Mouse (Mus musculus) brain, adult 2 months (tissue): Measurements from ENCODE around the gene Artn.

Experiments used
- DNase-seq: peaks from one replicate; pipeline ENCODE4 v3.0.0; 2011; ENCODE audit warnings: low read depth, low spot score

Gene Artn

DNA sequence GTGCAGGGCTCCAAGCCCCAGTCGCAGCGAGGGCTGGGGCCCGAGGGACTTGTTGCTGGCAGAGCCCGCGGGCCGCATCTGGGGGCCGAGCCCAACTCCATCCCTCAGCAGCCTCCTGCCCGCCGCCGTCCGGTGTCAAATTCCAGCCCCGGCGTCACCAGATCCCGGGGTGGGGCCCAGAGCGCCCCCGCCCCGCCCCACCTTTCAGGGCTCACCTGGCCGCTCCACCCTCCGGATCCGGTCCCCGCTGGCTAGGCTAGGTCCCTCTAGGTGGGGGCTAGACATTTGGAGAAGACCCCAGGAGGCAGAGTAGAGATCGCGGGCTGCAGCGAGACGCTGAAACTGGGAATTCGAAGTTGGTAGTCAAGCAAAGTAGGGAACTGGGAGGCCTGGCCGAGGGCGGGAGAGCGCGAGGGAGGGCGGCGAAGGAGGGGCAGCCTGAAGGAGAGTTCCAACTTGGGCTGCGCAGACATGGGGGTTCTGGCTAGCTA, at the start of gene Artn:
Artn (minus strand) TSS at position 373 of the 491 bp plus-strand sequence.
- DNase-seq: no peak

DNA sequence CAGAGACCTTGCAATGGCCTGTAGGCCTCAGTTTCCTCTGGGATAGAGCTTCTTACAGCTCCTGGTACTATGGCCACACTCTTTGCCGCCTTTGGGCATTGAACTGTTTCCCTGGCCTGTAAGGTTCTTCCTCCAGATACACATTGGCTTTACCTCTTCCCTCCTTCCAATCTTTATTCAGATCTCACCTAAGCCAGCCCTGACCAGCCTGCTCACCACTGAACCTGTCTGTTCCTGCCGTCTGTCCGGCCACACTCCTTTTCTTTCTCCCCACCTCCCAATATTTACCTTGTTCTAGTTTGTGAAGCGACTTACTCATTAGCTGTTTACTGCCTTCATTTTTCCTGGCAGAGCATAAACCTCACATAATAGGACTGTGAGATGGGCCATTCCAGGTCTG, 49.6 kb upstream of the Artn start:
- no peak for DNase-seq

DNA sequence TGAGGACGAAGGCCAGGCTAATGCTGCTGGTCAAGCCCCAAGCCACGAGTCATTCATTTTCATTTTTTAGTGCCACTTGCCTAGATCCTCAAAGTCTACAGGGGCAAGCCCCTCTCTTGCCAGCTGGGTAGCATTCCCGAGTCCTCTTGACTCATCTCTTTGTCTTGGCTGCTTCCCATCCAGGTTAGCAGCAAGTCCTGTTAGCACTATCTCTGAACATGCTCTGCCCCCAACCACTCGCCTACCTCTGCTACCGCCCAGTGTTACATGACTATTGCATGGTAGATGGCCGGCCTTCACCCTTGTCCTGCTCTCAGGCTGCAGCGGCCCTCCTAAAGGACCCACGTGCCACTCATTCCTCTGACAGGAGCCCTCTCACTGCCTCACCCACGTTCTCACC, 48.7 kb upstream of the Artn start:
- DNase-seq: no peak

DNA sequence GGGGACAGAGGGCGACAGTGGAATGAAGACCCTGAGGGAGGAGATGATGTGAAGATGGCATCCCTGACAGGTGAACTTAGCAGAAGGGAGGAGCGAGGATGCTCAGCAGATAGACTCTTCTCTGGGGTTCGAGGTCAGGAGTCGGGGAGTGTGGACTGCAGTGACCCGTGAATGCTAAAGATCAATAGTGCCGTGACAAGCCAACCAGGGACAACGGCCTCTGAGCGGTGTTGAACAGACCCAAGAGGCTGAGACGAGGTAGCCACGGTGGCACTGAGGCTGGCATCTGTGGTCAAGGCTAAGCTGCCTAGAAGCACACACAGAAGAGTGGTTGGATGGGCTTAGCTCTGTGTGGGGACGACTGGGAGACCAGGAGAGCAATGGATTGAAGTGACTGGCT, 48.3 kb upstream of the Artn start:
- no peak for DNase-seq

DNA sequence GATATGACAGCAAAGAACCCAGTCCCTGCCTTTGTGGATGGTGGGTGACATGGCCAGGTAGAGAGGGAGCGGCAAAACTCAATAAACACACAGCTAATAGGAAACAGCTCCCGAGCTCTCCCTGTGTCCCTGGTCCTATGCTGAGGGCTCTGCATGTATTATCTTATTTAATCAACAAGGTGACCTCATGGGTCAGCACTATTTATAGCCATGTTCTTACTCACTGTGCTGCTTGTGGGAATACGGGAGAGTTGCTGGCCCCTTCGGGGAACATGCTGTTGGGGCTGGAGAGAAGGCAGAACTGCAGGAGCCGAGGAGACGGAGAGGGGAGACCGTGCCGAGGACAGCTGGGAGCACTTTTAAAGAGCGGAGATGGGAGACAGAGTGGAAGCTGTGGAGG, 47.8 kb upstream of the Artn start:
- no peak for DNase-seq

DNA sequence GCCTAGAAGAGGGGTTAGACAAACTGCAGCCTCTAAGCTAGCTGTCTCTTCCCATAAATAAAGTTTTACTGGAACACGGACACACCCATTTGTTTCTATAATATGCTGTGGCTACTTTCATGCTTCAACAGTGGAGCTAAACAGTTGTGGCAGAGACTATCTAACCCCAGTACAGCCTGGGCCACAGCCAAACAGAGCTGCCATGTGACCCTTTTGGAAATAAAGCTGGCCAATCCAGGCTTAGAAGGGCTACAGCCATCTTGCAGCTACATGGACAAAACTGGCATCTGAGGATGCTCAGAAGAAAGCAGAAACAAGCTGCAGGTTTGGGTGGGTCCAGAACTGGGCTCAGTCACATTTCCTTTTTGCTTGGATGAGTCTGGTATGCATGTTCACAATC, 46.3 kb upstream of the Artn start:
- no peak for DNase-seq

DNA sequence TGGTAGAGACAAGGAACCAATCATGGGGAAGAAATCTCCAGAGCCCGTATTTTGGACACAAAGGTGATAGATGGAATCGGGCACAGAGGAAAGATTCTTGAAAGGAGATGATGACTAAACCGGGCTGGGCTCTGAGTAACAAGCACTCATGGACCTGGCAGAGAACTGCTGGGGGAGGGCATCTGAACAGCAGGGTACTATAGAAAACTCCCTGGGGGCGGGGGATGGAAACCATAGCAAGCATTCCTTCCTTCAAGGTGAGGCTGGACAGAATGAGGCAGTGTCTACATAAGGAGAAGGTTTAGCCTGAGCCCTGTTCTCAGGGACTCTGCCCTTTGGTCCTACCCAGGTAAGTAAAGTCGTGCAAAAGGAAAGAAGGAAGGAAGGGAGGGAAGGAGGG, 45.2 kb upstream of the Artn start:
- peak; percentile 76 for DNase-seq

DNA sequence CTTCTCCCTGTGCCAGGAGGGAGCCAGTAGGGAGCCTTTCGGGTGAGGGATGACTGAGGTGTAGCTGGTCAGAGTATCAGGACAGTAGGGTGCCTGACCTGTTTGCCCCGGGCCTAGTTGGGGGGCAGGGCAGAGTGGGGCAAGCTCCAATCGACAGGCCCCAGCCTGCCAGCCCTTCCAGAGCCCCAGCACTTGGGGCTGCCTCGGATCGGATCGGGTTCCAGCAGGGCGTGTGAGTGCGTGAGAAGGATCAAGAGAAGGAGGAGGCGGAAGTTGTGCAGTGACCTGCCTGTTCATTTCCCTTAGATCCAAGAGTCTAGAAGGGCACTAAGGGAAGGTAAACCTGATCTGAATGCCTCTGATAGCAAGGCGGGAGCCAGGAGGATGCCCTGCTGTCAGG, 43.4 kb upstream of the Artn start:
- DNase-seq: no peak

DNA sequence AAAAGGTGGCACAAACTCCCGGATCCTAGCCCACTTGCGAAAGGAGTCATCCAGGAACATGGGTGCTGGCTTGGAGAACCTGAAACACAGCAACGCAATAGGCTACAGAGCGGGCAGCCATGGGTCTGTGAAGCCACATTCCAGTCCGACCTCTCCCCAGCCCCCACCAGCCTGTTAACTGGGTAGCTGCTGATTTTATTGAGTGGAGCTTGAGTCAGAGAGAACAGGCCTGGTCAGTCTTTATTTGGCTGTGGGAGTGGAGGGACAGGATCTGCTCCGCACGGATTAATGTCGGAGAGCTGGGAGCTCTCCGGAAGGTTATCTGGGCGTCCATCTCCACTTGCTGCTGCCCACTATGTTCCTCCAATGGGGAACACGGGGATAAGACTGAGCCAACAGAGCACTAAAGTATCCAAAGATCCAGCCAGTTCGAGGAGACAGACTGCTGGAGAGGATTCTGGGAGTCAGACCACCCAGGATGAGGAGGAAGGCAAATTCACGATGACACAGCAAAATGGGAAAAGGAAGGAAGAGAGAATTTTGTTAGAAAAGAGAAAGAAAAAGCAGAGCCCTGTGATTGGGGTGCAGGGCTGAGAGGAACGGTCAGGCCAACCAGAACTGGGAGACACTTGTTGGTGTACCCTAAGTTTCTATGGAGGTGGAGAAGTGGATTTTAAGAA, 34.9 kb upstream of the Artn start:
- DNase-seq: no peak

DNA sequence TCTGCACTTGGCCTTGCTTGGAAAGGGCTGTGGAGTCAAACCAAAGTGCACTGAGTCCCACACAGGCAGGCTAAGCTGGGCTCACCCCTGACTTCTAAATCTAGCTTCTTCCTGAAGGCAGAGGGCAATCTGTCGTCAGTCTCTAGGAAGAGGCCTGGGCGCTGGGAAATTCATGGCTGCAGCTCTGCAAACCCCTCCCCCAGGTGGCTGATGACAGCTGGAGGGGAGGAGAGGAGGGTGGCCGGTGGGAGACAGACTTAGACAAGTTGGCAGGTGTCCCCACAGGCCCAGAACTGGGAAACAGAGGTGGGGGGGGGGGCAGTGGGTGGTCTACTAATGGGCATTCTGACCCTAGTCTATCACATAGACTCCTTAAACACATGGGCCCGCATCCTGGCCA, 27.9 kb upstream of the Artn start:
- DNase-seq: no peak

DNA sequence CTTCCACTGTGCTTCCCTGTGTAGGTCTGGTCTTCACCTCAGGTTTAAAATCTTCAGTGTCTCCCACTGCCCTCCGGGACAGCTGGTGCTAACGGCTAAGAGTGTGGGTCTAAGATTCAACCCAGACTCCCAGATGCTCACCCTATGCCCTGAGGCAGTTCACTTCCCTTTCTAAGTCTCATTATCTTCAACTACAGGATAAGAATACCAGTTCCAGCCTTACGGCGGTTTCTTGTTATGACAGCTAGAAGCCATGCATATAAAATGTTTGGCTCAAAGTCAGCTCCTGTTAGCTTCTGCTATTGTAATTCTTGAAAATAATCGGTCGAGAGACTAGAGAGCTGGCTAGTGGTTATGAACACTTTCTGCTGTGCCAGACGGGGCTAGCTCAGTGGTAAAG, 17.9 kb upstream of the Artn start:
- no peak for DNase-seq

DNA sequence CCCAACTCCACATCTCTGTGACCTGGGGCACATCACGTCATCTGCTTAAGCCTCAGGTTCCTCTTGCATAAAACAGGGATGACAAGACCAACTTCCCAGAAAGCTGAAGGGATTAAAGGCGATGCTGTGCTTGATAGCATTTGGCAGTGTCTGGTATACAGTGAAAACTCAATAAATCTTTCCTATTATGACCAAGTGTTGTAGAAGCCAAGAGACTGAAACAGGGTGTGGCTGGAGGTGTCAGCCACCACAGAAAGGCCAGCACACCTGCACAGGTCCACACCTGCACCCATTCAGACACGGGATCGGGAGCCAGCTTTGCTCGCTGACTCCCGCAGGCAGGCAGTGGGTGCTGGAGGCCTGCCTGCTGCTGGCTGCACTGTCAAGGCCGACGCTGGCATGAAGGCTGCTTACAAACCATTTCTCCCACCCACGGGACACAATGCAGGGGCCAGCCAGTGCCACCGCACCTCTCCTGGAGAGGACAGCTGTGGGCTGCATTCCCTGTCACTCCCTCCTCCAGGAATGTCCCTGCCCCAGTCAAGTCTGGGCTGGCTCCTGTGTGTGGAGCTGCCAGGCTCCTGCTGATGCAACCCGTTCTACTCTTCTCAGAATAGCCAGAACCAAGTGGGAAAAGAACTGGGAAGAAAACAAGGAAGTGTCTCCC, 17.2 kb upstream of the Artn start:
- DNase-seq: peak; percentile 50

DNA sequence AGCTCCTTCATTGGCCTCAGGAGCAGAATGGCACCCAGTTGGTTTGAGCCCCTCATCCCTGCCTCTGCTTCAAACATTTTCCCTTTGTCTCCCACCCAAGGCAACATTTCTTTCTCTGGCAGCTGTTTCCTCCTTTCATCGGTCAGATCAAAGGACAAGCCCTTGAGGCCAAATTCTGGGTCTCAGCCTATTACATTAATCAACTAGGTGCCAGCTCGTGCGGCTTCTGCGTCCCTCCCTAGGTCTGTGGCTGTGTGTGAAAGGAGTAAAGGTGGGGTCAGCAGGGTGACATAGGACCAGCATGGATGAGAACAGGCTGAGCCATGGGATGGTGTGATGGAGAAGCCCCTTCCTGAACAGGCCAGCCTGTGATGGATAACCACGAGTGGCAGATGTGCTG, 13.8 kb upstream of the Artn start:
- no peak for DNase-seq

DNA sequence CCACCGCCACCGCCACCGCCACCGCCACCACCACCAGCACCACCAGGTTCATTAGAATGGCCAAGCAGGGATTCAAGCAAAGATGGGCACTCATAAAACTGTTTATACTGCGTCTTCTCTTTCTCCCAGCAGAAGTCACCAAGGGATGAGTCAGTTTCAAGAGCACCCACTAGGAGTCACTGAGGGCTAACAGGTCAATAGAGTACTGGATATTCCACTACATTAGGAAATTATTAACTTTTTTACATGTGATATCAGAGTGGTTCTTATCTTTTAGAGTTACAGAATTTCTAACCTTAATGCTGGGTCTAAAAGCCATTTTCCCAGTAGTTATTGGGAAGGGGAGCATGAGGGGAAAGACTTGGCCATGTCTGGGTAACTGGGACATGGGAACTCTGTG, 7.4 kb upstream of the Artn start:
- DNase-seq: no peak

DNA sequence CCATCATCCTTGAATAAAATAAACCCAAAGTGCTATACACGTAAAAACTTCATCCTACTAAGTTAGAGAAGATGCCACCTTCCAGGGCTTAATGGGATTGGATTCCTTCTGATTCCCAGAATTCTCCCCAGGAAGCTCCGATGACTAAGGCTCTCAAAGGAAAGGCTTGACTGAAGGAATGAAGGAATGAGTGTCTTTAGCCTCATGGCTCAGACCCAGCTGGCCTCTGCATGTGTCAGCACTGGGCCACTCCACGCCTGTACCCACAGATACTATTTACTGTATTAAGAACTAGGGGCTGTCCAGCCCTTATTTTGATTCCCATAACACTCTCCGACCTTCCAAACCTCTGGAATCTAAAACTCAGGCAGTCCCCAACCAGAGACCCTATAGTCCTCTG, 4.5 kb upstream of the Artn start:
- DNase-seq: no peak

DNA sequence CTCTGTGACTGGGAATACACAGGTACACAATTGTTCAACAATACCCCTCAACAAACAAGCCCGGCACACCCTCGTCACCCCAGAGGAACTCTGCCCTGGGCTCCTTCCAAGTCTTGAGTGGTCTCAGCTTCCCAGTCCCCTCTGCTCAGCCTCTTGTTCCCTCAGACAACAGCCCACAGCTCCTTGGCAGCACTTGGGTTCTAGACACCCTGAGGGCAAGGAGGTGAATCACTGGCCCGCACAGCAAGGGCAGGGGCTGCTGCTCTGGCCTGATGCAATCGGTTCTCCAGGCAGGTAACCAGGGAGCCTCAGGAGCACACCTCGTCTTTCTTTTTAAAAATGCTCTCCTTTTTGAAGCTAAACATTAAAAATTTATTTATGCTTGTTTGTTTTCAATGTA, 3.7 kb upstream of the Artn start:
- no peak for DNase-seq

DNA sequence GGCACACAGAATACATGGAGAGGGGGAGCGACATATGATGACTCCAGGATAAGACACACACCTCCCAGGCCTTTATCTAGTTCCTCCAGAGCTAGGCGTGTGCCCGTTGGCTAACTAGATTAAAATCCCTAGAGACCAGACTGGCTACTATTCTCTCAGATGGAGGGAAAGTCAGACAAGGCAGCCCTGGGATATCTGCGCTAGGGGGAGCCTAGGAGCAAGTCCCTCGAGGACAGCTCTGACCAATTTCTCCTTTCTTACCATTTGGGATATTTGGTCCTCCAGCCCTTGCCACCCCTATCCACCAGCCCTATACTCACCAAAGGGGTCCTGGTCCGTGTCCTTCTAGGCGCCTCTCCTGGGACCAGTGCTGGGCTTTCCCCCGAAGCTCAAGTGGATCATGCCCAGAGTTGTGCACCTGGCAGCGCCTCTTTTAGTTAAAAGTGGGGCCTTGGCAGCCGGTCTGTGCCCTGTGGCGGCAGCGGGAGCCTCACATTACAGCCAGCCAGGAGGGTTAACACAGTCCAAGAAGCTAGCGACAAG, 793 bp downstream of the Artn start:
- peak; percentile 72 for DNase-seq

DNA sequence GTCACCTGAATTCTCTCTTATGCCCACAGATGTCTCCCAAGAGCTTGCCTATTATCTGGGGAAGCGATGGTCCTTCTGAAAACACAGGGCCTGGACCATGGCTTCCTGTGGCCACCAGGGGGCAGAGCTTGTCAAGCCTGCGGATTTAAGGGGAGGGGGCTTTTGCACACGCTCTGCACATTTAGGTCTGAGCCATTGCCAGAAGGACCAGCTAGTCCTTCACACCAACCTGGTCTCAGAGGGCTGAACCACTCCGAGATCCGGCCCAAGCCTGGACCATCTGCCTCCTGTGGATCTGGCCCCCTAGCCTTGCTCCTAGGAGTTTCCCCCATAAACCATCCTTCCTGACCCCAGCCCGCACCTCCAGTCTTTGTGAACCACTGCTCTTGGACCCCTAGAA, 1.3 kb downstream of the Artn start:
- DNase-seq: peak; percentile 68

DNA sequence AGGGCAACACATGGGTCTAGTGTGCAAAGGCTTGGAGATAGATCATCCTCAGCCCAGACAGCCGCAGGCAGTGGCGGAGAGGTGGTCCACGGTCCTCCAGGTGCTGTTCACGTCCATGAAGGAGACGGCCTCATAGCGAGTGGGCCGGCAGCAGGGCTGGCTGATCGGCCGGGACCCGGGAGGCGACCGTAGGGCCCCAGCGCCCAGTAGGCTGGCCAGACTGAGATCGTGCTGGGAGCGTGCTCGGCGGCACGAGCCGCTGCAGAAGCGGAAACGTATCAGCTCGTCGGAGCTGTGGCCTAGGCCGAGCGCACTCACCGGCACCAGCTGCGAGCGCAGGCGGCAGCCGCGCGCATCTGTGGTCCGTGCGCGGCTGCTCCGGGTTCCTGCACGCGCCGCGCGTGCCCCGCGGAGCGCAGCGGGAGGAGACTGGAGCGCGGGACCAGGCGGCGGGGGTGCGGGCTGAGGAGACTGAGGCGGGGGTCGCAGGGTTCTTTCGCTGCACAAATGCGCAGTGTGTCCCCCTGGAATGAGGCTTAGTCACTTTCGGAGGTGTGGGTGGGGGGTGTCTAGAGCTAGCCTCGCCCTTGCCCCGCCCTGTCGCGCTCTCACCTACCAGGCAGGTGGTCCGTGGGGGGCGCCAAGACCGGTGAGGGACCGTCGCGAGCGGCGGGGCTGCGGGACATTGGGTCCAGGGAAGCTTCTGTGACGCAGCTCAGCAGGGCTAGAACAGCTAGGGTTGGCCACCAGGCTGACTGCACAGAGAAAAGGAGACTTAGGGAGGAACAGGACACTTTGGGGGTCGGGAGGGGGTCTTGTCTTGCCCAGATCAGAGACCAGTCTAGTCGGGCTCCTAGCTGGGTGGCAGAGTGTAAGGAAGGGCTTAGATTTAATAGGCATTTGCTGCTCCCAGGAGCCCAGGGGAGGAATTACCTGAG, 2.7 kb downstream of the Artn start:
- peak; percentile 85 for DNase-seq

DNA sequence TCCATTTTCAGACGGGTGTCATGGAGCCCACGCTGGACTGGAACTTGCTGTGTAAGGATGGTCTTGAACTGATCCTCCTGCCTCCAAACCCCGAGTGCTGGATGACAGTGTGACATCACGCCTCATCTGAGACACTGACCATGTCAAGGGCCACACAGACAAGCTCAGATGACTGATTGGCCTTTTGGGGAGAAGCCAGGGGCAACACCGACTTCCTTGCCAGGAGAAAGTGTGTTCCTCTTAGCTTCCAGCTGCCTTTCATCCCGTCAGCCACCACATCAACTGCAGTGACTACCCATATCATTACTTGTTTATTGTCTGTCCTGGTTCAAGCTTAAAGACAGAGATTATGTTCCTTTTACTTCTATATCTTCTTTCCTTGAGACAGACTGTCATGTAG, 4.6 kb downstream of the Artn start:
- DNase-seq: no peak

DNA sequence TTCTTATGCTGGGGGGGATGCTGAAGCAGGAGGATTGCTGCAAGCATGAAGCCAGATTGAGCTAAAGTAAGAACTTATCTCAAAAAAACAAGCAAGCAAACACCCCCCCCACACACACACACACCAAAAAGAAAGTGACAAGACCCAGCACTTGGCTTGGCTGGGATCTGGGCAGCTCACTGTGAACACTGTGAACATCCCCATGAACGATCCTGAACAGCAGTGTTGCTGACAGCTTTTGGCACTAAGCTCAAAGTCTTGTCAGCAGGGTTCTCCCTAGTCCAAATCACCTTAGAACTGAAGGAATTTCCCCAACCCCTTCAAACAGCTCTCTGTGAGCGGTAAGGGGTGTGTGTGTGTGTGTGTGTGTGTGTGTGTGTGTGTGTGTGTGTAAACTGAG, 6.1 kb downstream of the Artn start:
- no peak for DNase-seq

DNA sequence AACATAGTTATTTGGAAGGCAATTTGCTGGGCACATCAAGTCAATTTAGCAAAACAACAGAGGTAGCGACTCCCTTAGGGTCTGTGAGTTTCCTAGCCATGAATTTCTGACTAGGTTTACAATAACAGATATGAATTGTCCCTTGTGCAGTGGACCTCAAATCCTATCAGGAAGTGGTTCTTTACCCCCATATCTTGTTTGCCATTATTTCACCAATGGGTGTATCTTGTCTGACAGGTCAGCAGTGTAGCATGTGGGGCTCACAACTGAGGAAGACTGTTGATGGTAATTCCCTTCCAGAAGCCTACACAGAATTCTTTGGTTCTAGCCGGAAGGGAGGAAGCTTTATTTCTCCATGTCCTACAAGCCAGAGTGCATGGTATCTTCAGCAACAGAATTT, 8.2 kb downstream of the Artn start:
- no peak for DNase-seq
